In genomic region chr7:50482011-50482410, GRCm38 (mm10) we compare ENCODE assay signal across 17 mouse cellular contexts.
DNase-seq lines count a peak whose midpoint lies in the region.
"Had no signal": no experiment of that assay in that cellular context is flagged by ENCODE, and none has a peak within 500 bp of the region (broad histone marks: within the 10 kb centered on the region; RNA-seq: fewer than 3 reads in every experiment).

No protein-coding gene starts in this region.

- peak; percentile 10 to 38 for DNase-seq in frontal cortex, postnatal 36 days (ENCODE audit: low spot score in 2 of 2)
- DNase-seq in frontal cortex, postnatal 25 days (ENCODE audit: low spot score in 2 of 2): no peak
- peak; percentile 6 to 23 for DNase-seq in right cerebral cortex, adult 2 months (ENCODE audit: low spot score in 2 of 2)
- DNase-seq in right cerebral cortex, postnatal 4 days: no peak
- peak; percentile 19 to 24 for DNase-seq in right cerebral cortex, postnatal 10 days (ENCODE audit: low spot score in 2 of 2)
- DNase-seq in B cell, adult 2 months: no peak
- DNase-seq: adrenal gland, adult 2 months; adrenal gland, postnatal 36 days; cerebellum, postnatal 36 days; heart, postnatal 10 days; kidney, adult 18-20 months; kidney, postnatal 25 days; lung, embryonic 14.5 days; lung, postnatal 14 days; spleen, adult 18-20 months; thymus, adult 2 months; thymus, postnatal 36 days had no signal

Comparison
In these comparisons a context has a peak if more than half of its experiments do, and no peak if none do; other contexts are left out.
1. DNase-seq: peak in frontal cortex, postnatal 36 days (2 of 2), right cerebral cortex, adult 2 months (2 of 2) and right cerebral cortex, postnatal 10 days (2 of 2); none in frontal cortex, postnatal 25 days (0 of 2), right cerebral cortex, postnatal 4 days (single experiment) and B cell, adult 2 months (0 of 2).